Mouse (Mus musculus): ENCODE measurements around the gene Crot. TPM values are rescaled to one million over a fixed set of nuclear protein-coding genes. Genes with fewer than 3 reads are reported as not detected.
"Not testable (repeated sequence)": the region's sequence is repeated elsewhere in the genome, so short reads cannot be mapped to it uniquely, and the experiment has no call there.

The Crot gene
- total RNA-seq, 4 experiments from 2014 or later = 32.4 to 45.8 (median 38.9) TPM

DNA sequence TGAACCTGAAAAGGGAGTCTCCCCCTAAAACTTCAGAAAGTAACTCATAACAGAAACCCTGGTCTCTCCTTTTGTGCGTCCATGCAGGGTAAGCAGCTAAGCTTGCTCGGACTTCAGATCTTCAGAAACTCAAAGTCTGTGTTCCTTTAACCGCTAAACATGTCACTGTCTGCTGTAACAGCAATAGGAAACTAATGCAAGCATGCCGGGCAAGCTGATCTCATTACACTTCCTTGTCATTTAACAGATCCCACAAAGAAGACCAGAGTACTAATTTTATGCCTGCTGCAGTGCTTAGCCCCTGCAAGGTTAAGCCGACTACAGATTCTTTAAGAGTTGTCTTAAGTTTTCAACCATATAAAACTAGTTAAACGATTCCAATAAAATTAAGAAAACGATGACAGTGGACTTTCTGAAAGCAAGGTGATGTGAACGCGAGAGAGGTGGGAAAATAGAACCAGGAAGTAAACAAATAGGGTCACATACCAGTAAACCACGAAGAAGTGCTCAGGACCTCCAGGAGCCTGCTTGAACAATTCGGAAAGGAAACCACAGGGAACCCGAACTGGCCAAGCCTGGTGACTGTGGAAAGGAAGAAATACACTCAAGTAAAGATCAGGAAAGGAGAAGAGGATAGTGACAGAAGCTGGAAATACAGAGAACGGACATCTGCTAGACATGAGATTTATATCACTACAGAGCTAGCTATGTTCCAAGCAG is 998 bp downstream of the Crot start:
- no peak for DNase-seq

DNA sequence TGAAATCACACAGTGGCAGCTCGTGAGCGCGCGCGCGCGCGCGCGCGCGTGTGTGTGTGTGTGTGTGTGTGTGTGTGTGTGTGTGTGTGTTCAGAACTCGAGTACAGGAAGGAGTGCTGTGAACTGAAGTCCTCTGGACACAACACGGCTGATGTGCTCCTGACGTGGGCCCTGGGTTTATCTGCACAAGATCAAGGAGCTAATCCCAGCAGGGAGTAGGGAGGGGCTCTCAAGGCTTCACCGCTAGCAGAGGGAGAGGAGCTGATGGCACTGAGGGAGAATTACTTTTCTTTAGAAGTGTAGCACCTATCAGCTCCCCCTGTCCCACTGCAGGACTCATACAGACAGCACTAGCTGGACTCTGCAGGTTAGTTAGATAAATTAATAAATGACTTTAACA is 5.5 kb downstream of the Crot start:
- no peak for DNase-seq

DNA sequence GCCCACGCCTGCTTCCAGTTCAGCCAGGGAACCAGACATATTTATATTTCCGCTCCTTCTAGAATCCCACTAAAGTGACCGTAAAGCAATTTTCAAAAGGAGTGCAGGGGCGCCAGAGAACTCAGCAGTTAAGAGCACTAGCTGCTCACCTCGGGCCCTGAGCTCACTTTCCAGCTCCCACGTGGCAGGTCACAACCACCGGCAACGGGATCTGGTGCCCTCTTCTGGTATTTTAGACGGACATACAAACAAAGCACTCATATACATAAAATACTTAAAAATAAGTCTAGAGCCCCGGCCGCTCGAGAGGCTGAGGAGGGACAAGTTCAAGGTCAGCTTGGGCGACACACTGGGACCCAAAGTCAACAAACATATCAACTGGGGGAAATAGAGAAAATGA is 6.6 kb downstream of the Crot start:
- DNase-seq = no peak

DNA sequence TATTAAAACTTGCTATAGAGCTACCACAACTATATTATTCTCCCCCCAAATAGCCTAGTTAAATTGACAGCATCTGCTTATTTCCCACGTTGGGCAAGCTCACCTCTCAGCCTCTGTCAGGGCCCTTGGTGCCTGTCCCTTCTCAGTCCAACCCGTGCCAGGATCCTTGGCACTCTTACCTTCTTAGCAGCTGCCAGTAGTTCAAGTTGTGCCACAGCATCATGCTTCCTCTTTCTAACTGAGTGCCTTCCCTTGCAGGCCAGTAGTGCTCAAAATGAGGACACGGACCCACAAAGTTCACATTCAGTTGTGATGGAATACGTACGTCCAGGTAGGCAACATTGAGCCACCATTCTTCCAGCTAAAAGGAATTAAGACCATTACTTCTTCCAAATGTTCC is 9.2 kb downstream of the Crot start:
- no peak for DNase-seq

DNA sequence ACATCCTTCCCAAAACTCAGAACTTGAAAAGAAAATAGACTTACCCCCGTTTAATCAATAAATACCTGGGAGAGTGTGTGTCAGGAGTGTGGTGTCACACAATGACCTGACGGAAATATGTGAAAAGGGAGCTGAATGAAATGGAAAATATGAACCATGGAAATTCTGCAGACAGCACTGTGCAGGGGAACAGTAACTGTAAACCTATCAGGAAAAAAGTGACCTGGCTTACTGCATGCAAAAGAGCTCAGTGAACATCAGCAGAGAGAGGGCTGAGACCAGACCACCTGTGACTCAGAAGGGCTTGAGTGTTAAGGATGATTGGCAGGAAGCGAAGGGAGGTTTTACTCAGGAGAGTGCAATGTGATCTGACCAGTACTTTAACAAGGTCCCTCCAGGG is 11.7 kb downstream of the Crot start:
- no peak for DNase-seq

DNA sequence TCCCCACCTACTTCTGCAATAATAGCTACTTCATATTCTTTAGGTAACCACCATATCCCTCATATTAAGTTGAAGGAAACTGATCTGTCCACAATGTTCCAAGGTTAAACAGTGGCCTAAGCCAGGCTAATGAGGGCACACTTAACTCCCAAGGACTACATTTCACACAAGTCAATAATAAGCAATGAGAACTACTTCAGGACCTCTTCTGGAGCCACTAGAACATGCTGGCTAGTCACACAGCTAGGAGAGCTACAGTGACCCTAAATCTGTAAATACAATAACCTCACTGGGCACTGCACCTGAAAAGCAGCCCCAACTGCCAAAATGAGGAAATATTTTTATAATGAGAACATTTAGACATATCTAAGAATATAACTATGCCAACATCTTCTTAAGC is 22.4 kb downstream of the Crot start:
- DNase-seq = no peak

DNA sequence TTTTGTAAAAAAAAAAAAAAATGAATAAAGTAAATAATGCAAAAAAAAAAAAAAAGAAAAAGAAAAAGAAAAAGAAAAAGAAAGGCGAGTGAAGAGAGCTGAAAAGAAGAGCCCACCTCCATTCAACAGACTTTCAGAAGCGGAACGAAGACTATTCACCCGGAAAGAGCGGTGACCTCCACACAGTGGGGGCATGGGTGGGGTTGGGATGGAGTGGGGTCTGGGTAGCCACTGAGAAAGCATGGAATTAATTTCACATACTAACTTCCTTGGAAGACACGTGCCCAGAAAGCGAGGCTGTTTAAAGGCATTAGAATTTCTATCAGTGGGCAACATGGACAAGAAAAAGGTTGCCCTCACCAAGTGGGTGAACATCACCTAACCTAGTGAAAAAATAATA is 24.8 kb downstream of the Crot start:
- no peak for DNase-seq

DNA sequence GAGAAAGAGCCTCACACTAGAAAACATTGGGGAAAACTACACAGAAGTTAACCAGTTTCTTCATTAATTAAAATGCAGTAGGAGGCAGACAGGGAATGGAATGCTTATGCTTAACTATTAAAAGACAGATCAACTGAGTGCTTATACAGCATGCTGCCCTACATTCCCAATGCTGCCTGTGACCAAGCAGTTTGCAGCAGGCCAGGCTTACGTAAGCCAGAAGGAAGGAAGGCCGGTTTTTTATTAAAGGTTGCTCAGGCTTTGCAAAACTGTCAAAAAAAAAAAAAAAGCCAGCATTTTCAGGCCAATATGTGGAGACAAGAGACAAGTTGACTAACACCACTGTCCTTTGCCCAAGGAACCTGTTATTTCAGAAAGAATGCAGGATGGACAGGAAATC is 26.4 kb downstream of the Crot start:
- DNase-seq = no peak

DNA sequence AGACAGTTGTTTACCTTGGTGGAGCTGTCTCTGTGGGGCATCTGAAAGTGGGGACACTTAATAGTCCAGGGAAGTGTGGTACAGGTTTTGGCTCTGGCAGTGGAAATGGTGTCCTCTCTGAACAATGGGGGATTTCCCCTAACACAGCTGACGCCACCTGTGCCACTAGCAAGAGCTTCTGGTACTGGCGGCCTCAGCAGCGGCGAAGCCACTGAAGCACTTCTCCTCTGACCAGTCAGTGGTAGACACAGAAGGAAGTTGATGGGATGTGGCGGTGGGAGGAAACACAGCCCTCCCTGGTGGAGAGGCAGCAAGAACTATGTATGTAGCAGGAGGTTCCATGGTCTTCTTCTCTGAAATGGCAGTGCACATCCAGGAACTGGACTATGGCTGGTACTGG is 32.6 kb downstream of the Crot start:
- DNase-seq = no peak

DNA sequence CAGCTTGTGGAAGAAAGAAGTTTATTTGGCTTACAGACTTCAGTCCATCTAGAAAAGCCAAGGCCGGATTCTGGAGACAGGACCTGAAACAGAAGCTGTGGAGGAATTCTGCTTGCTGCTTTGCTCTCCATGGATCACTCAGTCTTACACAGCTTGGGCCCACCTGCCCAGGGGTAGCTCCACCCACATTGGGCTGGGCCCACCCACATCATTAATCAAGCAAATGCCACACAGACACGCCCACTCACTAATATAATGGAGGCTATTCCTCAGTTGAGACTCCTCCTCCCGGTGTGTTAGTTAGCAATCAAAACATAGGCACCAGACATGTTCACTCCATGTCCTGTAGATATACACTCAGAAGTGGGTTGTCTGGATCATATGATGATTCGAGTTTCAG is 36.6 kb downstream of the Crot start:
- no peak for DNase-seq

DNA sequence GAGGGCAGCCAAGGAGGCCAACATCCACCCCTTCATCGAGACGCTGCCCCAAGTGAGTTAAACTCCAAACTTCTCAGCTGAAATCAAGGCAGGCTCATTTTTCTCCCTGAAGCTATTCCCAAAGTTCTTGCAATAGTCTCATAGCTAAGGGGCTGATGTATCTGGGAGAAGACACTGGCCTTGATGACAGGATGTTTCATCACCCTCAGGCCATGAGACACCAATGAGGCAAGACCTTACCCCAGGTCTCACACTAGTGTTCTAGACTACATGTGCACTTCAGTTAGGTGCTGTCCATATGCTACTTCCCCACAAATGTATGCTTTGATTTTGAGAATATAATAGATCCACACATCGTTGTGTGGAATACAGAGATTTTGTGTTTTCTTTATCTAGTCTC is 41.6 kb downstream of the Crot start:
- no peak for DNase-seq

DNA sequence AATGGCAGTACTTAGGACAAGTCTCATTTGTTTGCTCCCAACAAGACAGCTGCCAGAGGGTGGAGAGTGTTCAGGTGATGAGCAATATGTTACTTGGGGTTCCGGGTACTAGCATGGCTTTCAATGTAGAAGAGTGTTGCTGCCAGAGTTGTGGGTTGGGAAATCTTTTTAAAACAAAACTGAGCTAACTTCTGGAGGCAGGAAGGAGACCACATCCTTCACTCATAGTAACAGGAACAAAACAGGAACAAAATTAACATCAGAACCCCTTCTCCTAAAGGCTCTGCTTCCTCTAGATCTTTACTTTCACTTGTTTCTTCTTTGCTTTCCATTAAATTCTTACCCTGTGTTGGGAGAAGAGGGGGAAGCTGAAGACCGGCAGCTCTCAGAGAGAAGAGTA is 43.5 kb downstream of the Crot start:
- no peak for DNase-seq

DNA sequence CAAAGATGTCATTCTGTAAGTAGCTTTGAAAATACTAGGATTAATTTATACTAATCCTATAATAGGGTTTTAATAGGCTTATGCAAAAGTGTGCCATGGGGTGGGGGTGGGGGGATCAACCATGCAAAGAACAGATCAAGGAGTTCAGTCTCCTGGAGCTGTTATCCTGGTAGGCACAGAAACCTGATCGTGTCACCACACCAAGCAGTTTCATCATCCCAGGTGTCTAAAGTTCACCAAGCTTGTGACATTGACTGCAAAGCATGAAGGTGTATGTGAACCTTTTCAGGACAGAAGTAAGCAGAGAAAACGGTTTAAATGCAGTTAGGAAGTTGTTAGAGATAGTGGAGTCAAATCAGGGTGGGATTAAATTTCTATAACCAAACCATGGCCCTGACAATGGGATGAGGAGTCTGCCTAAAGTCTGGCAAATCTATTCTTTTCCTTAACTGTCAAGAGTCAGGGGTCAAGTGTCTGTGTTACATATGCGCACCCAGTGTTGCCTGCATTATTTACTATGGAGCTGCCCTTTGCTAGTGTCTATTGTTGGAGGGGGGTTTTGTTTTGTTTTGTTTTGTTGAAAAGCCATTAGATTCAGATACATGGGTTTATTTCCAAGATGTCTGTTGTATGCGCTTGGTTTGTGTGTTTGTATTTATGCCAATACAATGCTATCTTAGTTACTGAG is 49.6 kb downstream of the Crot start:
- no peak for DNase-seq

DNA sequence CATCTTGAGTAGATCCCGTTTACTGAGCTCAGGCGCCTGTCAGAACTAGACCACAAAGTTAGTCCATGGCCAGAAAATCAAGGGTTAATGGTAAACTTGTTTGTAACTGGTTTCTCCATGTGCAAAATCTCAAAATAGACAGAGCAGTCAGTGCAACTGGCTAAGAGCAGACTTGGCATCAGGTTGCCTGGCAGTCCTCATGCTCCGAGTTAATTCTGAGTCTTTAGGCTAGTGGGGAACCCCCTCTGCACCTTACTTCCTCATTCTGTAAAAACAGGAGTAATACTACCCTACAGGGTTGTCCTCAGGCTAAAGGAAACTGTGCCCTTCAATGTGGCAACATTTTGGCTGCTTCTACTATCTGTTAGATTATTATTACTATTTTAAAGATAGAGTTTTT is 53.3 kb downstream of the Crot start:
- DNase-seq = no peak

DNA sequence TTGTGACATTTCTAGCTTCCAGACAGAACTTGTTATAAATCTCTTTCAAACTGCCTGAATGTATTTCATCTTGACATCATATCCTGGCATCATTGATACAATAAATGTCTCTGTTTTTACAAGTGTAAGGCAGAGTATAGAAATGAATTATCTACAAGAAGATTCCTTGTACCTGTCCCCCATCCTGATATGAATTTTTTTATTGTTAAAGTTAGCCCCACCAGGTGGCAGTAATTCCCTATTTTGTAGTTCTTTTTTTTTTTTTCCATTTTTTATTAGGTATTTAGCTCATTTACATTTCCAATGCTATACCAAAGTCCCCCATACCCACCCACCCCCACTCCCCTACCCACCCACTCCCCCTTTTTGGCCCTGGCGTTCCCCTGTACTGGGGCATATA is 55.9 kb downstream of the Crot start:
- DNase-seq = not testable (repeated sequence)

DNA sequence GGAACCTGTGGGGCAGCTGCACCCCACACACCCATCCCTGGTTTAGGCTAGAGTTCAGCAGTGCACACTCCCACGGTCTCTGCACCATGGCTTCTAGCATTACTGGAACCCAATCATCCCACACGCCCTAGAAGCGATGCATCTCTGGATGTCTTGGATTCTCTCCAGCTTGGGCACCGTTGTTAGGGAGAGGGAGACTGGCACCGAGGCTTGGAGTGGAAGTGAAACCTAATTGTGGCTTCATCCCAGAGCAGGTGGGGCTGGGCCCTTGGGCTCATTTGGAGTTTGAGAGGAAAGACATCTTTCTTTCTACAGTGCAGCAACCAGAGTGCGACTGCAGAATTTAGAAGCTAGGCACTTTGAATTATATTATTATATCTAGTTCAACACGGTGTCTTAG is 59.2 kb downstream of the Crot start:
- DNase-seq = no peak

DNA sequence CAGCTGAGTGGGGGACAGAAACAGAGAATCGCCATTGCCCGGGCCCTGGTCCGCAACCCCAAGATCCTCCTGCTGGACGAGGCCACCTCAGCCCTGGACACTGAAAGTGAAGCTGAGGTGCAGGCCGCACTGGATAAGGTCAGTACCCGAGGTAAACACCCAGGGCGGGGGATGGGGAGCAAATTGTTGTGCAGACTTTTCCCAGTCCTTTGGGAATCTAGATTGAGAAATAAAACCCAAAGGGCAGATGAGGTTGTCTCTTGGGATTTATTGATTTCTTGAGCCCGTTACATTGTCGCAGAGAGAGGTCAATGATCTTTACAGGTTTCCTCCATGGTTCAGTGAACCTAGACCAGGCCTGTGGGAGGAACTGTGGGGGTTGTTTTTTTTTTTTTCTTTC is 68.7 kb downstream of the Crot start:
- no peak for DNase-seq

DNA sequence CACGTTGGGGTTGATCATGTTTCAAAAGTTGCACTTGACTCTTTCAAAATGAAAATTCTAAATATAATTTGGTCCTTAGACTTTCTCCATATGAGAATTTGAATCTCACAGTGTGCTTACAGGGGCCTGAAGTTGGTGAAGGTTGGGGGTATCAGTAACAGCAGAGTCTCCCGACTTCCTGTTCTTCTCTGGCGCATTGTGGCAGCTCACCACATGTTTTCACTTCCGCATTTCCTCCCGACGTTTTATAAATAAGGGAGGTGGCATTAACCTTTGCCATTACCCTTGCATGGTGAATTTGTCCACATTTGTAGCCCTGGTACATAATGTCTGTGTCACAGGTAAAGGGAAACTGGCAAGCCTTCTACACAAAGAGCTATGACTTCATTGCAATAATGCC is 80.1 kb downstream of the Crot start:
- no peak for DNase-seq

DNA sequence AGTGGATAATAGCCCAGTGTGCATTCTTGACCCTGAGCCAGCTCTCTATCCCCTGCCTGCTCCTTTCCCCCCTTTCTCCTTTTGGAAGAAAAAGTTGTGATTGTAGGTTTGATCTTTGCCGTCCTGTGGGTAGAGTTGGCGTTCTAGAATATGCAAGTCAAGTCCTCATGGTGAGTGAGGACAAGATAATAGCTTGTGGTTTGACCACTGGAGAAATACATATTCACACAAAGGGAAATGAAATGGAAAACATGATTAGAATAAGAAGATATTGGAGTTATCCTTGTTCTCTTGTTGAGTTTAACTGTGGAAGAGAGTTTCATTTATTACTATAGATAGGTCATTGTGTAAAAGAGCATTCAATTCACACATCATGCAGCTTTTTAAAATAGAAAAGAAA is 80.7 kb downstream of the Crot start:
- no peak for DNase-seq

Other genes starting within 250 kb of the Crot start
- 1,000 to 10,000 TPM; 1,058 to 3,817 (median 2,151) TPM for gene Abcb1b, start 199.2 kb downstream of the Crot start, total RNA-seq (2022)
- gene Abcb4, start 103.6 kb downstream of the Crot start, total RNA-seq (2022) = 10 to 100 TPM in 2 of 4 experiments, 1 to 10 TPM in 2; 4.4 to 13.1 (median 7.8) TPM
- 10 to 100 TPM; 25.5 to 38.9 (median 31.9) TPM for gene Tmem243, start 103.3 kb upstream of the Crot start, total RNA-seq (2022)
- 10 to 100 TPM; 22.4 to 33.4 (median 31.5) TPM for gene Dmtf1, start 164.5 kb upstream of the Crot start, total RNA-seq (2022)